Mouse (Mus musculus) C2C12 (cell line): Measurements from ENCODE around the gene Scgb1a1.

Source experiments
- CEBPB ChIP-seq: IDR thresholded peaks from one replicate; pipeline ENCODE4 v1.6.1; 2011; ENCODE audit warnings: low read depth, mild to moderate bottlenecking, control low read depth, moderate library complexity
- CTCF ChIP-seq: IDR thresholded peaks from one replicate; pipeline ENCODE4 v1.5.1; 2011; ENCODE audit not compliant: control insufficient read depth, insufficient read depth, insufficient read length
- FOSL1 ChIP-seq: IDR thresholded peaks from one replicate; pipeline ENCODE4 v1.8.0; 2011; ENCODE audit warnings: mild to moderate bottlenecking, low read length; ENCODE audit not compliant: poor library complexity, insufficient read depth, severe bottlenecking
- MAX ChIP-seq: IDR thresholded peaks from one replicate; pipeline ENCODE4 v1.6.1; 2011; ENCODE audit warnings: mild to moderate bottlenecking, control low read depth
- MYOD1 ChIP-seq: IDR thresholded peaks from one replicate; pipeline ENCODE4 v1.6.1; 2011; ENCODE audit warnings: low read depth; ENCODE audit not compliant: control insufficient read depth, insufficient read length
- MYOG ChIP-seq: IDR thresholded peaks from one replicate; pipeline ENCODE4 v1.6.1; 2011; ENCODE audit not compliant: control insufficient read depth, insufficient read length; ENCODE audit errors: extremely low read depth
- USF1 ChIP-seq: IDR thresholded peaks from one replicate; pipeline ENCODE4 v1.6.1; 2011; ENCODE audit warnings: low read depth, mild to moderate bottlenecking, control low read depth, moderate library complexity

GRCm38 (mm10) chr19:9076035-9076434 is 11.7 kb downstream of the Scgb1a1 start:
- TF ChIP-seq CTCF (no peak), MAX (no peak), MYOD1 (no peak), MYOG (no peak), USF1 (no peak), CEBPB (no peak), FOSL1 (no peak)
